Mouse (Mus musculus) mammary gland, adult 2 months (tissue): ENCODE data around the gene Trak2. TPM values are rescaled to one million over a fixed set of nuclear protein-coding genes. Genes with fewer than 3 reads are reported as not detected.

ENCODE experiments used
- polyA plus RNA-seq: library from polyadenylated mRNA; depleted of rRNA; stranded (reverse); fragments of >200 nt; gene quantifications from 2 replicates; pipeline ENCODE4 v1.2.3, GENCODE M21; 2012; ENCODE audit warnings: low replicate concordance; rRNA removed

The Trak2 gene
- 29.4 and 30.3 TPM in 2 replicates for polyA plus RNA-seq

GRCm38 (mm10) chr1:58973366-58974221 lies at the start of gene Trak2, which contains the start of gene Stradb:
Gene Trak2 (minus strand): TSS chr1:58973430.
Gene Stradb (plus strand): TSS chr1:58973522.

Other genes with a start within 250 kb of the Trak2 start
- 6.2 and 10.1 TPM in 2 replicates for gene Casp8, start 178.1 kb downstream of the Trak2 start, polyA plus RNA-seq
- gene Stradb, start 92 bp upstream of the Trak2 start, polyA plus RNA-seq, result 10.9 and 27.3 TPM in 2 replicates
- gene C2cd6, start 121.5 kb upstream of the Trak2 start, polyA plus RNA-seq, result not detected in 2 replicates
- gene Tmem237, start 147.0 kb upstream of the Trak2 start, polyA plus RNA-seq, result 2.0 and 5.5 TPM in 2 replicates
- gene Mpp4, start 190.0 kb upstream of the Trak2 start, polyA plus RNA-seq, result 1.4 and 1.7 TPM in 2 replicates